Mouse (Mus musculus): ENCODE measurements around the gene Ryr3.

The Ryr3 gene

GRCm38 (mm10) chr2:113216746-113217461 lies at the start of gene Ryr3:
Gene Ryr3, minus strand, starts transcription at chr2:113217096.
- no peak for DNase-seq (ENCODE audit: low read depth, low spot score)

- DNase-seq (ENCODE audit: low read depth, low spot score) = no peak
Measured at GRCm38 (mm10) chr2:113238871-113239270, 22.0 kb upstream of the Ryr3 start.

GRCm38 (mm10) chr2:113236993-113237392 lies 20.1 kb upstream of the Ryr3 start:
- DNase-seq (ENCODE audit: low read depth, low spot score) = no peak

GRCm38 (mm10) chr2:113234559-113234958 lies 17.7 kb upstream of the Ryr3 start:
- peak; percentile 14 for DNase-seq (ENCODE audit: low read depth, low spot score)

GRCm38 (mm10) chr2:113233356-113233755 lies 16.5 kb upstream of the Ryr3 start:
- no peak for DNase-seq (ENCODE audit: low read depth, low spot score)

GRCm38 (mm10) chr2:113216105-113216745 lies 671 bp downstream of the Ryr3 start:
- DNase-seq (ENCODE audit: low read depth, low spot score) = no peak

- no peak for DNase-seq (ENCODE audit: low read depth, low spot score)
Measured at GRCm38 (mm10) chr2:113210023-113210422, 6.9 kb downstream of the Ryr3 start.

GRCm38 (mm10) chr2:113209263-113209662 lies 7.6 kb downstream of the Ryr3 start:
- DNase-seq (ENCODE audit: low read depth, low spot score) = no peak

GRCm38 (mm10) chr2:113202857-113203256 lies 14.0 kb downstream of the Ryr3 start:
- DNase-seq (ENCODE audit: low read depth, low spot score) = no peak

- DNase-seq (ENCODE audit: low read depth, low spot score) = no peak
Measured at GRCm38 (mm10) chr2:113199030-113199679, 17.7 kb downstream of the Ryr3 start.

- no peak for DNase-seq (ENCODE audit: low read depth, low spot score)
Measured at GRCm38 (mm10) chr2:113187158-113187557, 29.7 kb downstream of the Ryr3 start.

GRCm38 (mm10) chr2:113181701-113182100 lies 35.2 kb downstream of the Ryr3 start:
- DNase-seq (ENCODE audit: low read depth, low spot score) = no peak

- DNase-seq (ENCODE audit: low read depth, low spot score) = no peak
Measured at GRCm38 (mm10) chr2:113178047-113178446, 38.8 kb downstream of the Ryr3 start.

GRCm38 (mm10) chr2:113176337-113176736 lies 40.6 kb downstream of the Ryr3 start:
- DNase-seq (ENCODE audit: low read depth, low spot score) = no peak

GRCm38 (mm10) chr2:113168096-113168495 lies 48.8 kb downstream of the Ryr3 start:
- no peak for DNase-seq (ENCODE audit: low read depth, low spot score)

- no peak for DNase-seq (ENCODE audit: low read depth, low spot score)
Measured at GRCm38 (mm10) chr2:113161494-113161893, 55.4 kb downstream of the Ryr3 start.

- DNase-seq (ENCODE audit: low read depth, low spot score) = no peak
Measured at GRCm38 (mm10) chr2:113137766-113138165, 79.1 kb downstream of the Ryr3 start.

- DNase-seq (ENCODE audit: low read depth, low spot score) = no peak
Measured at GRCm38 (mm10) chr2:113123476-113123875, 93.4 kb downstream of the Ryr3 start.

- no peak for DNase-seq (ENCODE audit: low read depth, low spot score)
Measured at GRCm38 (mm10) chr2:113119080-113119479, 97.8 kb downstream of the Ryr3 start.

- no peak for DNase-seq (ENCODE audit: low read depth, low spot score)
Measured at GRCm38 (mm10) chr2:113116788-113117187, 100.1 kb downstream of the Ryr3 start.

GRCm38 (mm10) chr2:113115897-113116283 lies 101.0 kb downstream of the Ryr3 start:
- DNase-seq (ENCODE audit: low read depth, low spot score) = no peak

GRCm38 (mm10) chr2:113115248-113115896 lies 101.5 kb downstream of the Ryr3 start:
- no peak for DNase-seq (ENCODE audit: low read depth, low spot score)

Data from CD4-positive, CD25-positive, alpha-beta regulatory T cell, adult 2 months (primary cell).